Mouse (Mus musculus): ENCODE measurements at regions not wholly inside any gene's neighbourhood (a gene's known extent, or its start where the extent isn't known, plus 50 kb on each side); places are given as distances from the start of the nearest gene placed in this dataset.
"Not testable (repeated sequence)": the region's sequence is repeated elsewhere in the genome, so short reads cannot be mapped to it uniquely, and the experiment has no call there.

DNA sequence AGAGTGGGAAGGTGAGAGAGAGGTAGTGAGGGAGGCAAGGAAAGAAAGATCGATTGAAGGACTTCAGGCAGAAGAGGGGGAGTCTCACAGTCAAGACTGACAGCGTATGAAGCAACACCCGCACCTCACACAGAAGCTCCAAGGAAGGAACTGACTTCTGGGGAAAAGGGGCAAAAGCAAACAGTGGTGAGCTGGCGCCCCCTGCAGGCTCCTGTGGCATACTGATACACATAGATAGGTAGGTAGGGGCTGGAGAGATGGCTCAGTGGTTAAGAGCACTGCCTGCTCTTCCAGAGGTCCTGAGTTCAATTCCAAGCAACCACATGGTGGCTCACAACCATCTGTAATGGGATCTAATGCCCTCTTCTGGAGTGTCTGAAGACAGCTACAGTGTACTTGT, 183.0 kb downstream of the Prdm2 start:
- TF ChIP-seq EP300, CTCF (IDR thresholded peaks at IDR 0.05; ENCODE audit: low read depth): not testable (repeated sequence)

All from liver, embryonic 14.5 days (tissue).